Mouse (Mus musculus): Measurements from ENCODE around the gene Mrpl18. TPM values are rescaled to one million over a fixed set of nuclear protein-coding genes. Genes with fewer than 3 reads are reported as not detected.
"Not testable (repeated sequence)": the region's sequence is repeated elsewhere in the genome, so short reads cannot be mapped to it uniquely, and the experiment has no call there.

Gene Mrpl18
- polyA plus RNA-seq, 1 experiment, result 32.3 TPM

DNA sequence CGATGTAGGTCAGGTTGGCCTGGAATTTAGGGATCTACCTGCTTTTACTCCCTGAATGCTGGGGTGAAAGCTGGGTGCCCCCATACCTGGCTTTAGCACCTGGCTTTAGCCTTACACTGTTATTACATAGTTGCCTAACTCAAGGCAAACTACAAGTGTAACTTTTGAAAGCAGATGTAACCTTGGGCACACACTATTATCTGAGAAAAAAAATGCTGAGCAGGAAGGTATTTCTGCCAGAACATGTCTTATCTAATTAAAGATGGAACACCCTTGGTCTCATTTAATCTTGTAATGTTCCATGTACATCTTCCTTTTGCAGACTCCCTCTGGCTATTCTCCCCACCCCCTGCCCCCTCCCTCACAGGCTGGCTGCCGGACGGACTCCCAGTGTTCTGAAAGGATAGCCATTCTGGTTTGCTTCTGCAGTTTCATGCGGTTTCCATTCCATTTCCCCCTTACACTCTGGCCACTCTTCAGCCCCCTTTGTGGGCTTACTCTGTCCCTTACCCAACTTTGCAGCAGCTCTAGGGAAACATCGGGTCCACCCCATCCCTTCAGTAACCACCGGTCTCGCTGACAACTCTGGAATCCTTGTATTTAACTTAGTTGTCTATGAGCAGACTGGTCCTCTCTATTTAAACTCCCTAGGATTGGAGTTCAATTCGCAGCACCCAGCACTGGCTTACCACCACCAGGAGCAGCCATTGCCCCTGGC is 25.6 kb upstream of the Mrpl18 start:
- Histone ChIP-seq H3K36me3 (ENCODE audit: control insufficient read depth, insufficient read depth, low read length) (no peaks in the 10 kb centered on the region), H3K4me3 (ENCODE audit: control insufficient read depth, low read depth, low read length) (no peak overlapping the region), H3K4me1 (ENCODE audit: control insufficient read depth, insufficient read depth, low read length) (peaks cover 14% of the 10 kb centered on the region), H3K27ac (ENCODE audit: control insufficient read depth, insufficient read depth, low read depth, low read length) (peak overlapping the region; percentile 80), H3K27me3 (ENCODE audit: control insufficient read depth, insufficient read depth, low read length) (no peaks in the 10 kb centered on the region; the same call in 1 of the 2 replicates)
- TF ChIP-seq CTCF (IDR thresholded peaks at IDR 0.05; ENCODE audit: control insufficient read depth, insufficient read depth, insufficient replicate concordance, low read depth, low read length) (no peak), POLR2A (IDR thresholded peaks at IDR 0.05; ENCODE audit: control insufficient read depth, low read depth, low read length) (no peak)

DNA sequence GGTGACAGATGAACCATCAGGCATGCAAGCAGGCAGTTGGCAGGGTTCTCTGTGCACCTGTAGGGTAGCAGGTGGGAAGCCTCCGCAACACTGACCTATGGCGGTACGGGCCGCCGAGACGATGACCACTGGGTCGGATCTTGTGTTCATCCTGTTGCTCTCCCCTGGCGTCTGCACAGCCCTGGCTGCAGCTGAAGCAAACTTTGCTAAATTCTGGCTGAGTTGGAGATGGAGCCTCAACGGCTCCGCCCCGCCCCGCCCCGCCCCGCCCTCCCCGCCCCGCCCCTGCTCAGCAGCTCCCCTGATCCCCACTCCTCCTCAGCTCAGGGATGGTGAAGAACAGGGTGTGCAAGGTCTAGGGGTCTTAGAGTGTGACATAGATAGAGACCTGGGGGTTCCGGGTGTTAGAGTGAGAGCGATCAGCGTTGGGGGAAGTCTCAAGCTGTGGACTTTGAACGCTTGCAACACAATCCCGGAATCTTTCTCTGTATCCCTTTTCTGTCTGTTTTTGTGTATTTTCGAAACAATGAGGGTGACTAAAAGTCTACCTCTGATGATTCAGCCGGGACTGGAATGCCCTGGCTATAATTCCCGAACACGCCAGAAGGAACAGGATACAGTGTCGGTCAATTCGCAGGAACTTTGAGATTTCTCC is 24.1 kb upstream of the Mrpl18 start, which contains the start of gene Acat3:
Gene Acat3 (minus strand): TSS at position 450 of the 655 bp plus-strand sequence.
- Histone ChIP-seq H3K27ac (ENCODE audit: control insufficient read depth, insufficient read depth, low read depth, low read length) (peak within 1 kb of the TSS; percentile 77), H3K36me3 (ENCODE audit: control insufficient read depth, insufficient read depth, low read length) (no peaks in the 10 kb centered on the region), H3K4me3 (ENCODE audit: control insufficient read depth, low read depth, low read length) (peak within 1 kb of the TSS; percentile 77), H3K27me3 (ENCODE audit: control insufficient read depth, insufficient read depth, low read length) (no peaks in the 10 kb centered on the region; the same call in 1 of the 2 replicates), H3K4me1 (ENCODE audit: control insufficient read depth, insufficient read depth, low read length) (peaks cover 14% of the 10 kb centered on the region)
- no peak for TF ChIP-seq CTCF (IDR thresholded peaks at IDR 0.05; ENCODE audit: control insufficient read depth, insufficient read depth, insufficient replicate concordance, low read depth, low read length)
- TF ChIP-seq POLR2A (IDR thresholded peaks at IDR 0.05; ENCODE audit: control insufficient read depth, low read depth, low read length), result peak; percentile 73

- H3K4me1 ChIP-seq (ENCODE audit: control insufficient read depth, insufficient read depth, low read length), result peaks cover 14% of the 10 kb centered on the region
- peak overlapping the region; percentile 77 for H3K4me3 ChIP-seq (ENCODE audit: control insufficient read depth, low read depth, low read length)
- not testable (repeated sequence) for H3K27me3 ChIP-seq (ENCODE audit: control insufficient read depth, insufficient read depth, low read length); H3K36me3 ChIP-seq (ENCODE audit: control insufficient read depth, insufficient read depth, low read length); H3K27ac ChIP-seq (ENCODE audit: control insufficient read depth, insufficient read depth, low read depth, low read length)
Measured at GRCm38 (mm10) chr17:12939377-12940148, 23.4 kb upstream of the Mrpl18 start.

GRCm38 (mm10) chr17:12938077-12938476 is 21.9 kb upstream of the Mrpl18 start:
- H3K27me3 ChIP-seq (ENCODE audit: control insufficient read depth, insufficient read depth, low read length), result no peaks in the 10 kb centered on the region; the same call in 1 of the 2 replicates
- no peak overlapping the region for H3K27ac ChIP-seq (ENCODE audit: control insufficient read depth, insufficient read depth, low read depth, low read length)
- peaks cover 14% of the 10 kb centered on the region for H3K4me1 ChIP-seq (ENCODE audit: control insufficient read depth, insufficient read depth, low read length)
- TF ChIP-seq POLR2A (IDR thresholded peaks at IDR 0.05; ENCODE audit: control insufficient read depth, low read depth, low read length), result no peak
- H3K36me3 ChIP-seq (ENCODE audit: control insufficient read depth, insufficient read depth, low read length), result no peaks in the 10 kb centered on the region
- no peak overlapping the region for H3K4me3 ChIP-seq (ENCODE audit: control insufficient read depth, low read depth, low read length)

DNA sequence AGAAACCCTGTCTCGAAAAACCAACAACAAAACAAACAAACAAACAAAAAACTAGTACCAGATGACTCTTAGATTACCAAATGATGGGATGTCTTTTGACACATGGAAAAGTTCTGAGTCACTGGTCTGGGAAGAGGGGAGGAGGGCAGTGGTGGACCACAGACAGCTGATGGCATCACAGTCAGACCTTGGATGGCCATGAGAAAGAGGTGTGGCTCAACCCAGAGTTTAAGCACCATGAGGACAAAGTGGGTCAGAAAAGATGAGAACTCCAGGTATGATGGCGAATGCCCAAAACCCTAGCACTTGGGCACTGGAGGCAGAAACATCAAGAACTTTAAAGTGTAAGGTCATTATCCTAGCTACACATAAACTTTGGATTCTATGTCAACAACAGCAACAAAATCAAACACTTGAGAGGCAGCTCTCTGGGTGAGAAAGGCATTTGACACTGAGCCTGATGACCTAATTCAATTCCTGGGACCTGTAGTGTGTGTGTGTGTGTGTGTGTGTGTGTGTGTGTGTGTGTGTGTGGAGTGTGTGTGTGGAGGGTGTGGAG is 21.3 kb upstream of the Mrpl18 start:
- Histone ChIP-seq H3K36me3 (ENCODE audit: control insufficient read depth, insufficient read depth, low read length) (no peaks in the 10 kb centered on the region), H3K27ac (ENCODE audit: control insufficient read depth, insufficient read depth, low read depth, low read length) (no peak overlapping the region), H3K27me3 (ENCODE audit: control insufficient read depth, insufficient read depth, low read length) (no peaks in the 10 kb centered on the region; the same call in 1 of the 2 replicates), H3K4me3 (ENCODE audit: control insufficient read depth, low read depth, low read length) (no peak overlapping the region), H3K4me1 (ENCODE audit: control insufficient read depth, insufficient read depth, low read length) (peaks cover 14% of the 10 kb centered on the region)
- TF ChIP-seq CTCF (IDR thresholded peaks at IDR 0.05; ENCODE audit: control insufficient read depth, insufficient read depth, insufficient replicate concordance, low read depth, low read length), result no peak
- TF ChIP-seq POLR2A (IDR thresholded peaks at IDR 0.05; ENCODE audit: control insufficient read depth, low read depth, low read length), result no peak

DNA sequence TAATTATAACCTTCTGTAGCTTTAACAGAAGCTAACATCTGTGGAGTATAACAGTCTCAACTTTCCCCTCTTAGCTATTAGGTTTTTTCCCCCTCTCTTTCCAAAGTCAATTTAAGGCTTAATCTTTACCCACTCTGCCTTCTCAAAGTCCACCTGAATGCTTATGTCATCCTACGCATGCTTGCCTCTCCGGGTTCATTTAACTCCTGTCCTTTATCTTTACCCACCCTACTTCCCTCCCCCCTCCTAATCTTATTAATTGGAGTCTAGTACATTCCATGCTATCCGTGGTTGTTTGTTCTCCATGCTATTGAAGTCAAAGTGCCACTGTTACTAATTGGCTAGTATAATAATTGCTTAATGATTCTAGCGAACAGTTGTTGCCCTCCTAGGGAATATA is 19.6 kb upstream of the Mrpl18 start:
- Histone ChIP-seq H3K27me3 (ENCODE audit: control insufficient read depth, insufficient read depth, low read length) (no peaks in the 10 kb centered on the region; the same call in 1 of the 2 replicates), H3K4me1 (ENCODE audit: control insufficient read depth, insufficient read depth, low read length) (peaks cover 7% of the 10 kb centered on the region), H3K4me3 (ENCODE audit: control insufficient read depth, low read depth, low read length) (no peak overlapping the region), H3K36me3 (ENCODE audit: control insufficient read depth, insufficient read depth, low read length) (no peaks in the 10 kb centered on the region), H3K27ac (ENCODE audit: control insufficient read depth, insufficient read depth, low read depth, low read length) (no peak overlapping the region)
- no peak for TF ChIP-seq CTCF (IDR thresholded peaks at IDR 0.05; ENCODE audit: control insufficient read depth, insufficient read depth, insufficient replicate concordance, low read depth, low read length)
- TF ChIP-seq POLR2A (IDR thresholded peaks at IDR 0.05; ENCODE audit: control insufficient read depth, low read depth, low read length), result no peak

- not testable (repeated sequence) for H3K27me3 ChIP-seq (ENCODE audit: control insufficient read depth, insufficient read depth, low read length); H3K4me3 ChIP-seq (ENCODE audit: control insufficient read depth, low read depth, low read length); H3K27ac ChIP-seq (ENCODE audit: control insufficient read depth, insufficient read depth, low read depth, low read length); H3K4me1 ChIP-seq (ENCODE audit: control insufficient read depth, insufficient read depth, low read length); H3K36me3 ChIP-seq (ENCODE audit: control insufficient read depth, insufficient read depth, low read length)
Measured at GRCm38 (mm10) chr17:12931576-12931975, 15.4 kb upstream of the Mrpl18 start.

All from testis, adult 2 months (tissue).